Comparison of ENCODE assay signal across 13 mouse cellular contexts in the genomic region with DNA sequence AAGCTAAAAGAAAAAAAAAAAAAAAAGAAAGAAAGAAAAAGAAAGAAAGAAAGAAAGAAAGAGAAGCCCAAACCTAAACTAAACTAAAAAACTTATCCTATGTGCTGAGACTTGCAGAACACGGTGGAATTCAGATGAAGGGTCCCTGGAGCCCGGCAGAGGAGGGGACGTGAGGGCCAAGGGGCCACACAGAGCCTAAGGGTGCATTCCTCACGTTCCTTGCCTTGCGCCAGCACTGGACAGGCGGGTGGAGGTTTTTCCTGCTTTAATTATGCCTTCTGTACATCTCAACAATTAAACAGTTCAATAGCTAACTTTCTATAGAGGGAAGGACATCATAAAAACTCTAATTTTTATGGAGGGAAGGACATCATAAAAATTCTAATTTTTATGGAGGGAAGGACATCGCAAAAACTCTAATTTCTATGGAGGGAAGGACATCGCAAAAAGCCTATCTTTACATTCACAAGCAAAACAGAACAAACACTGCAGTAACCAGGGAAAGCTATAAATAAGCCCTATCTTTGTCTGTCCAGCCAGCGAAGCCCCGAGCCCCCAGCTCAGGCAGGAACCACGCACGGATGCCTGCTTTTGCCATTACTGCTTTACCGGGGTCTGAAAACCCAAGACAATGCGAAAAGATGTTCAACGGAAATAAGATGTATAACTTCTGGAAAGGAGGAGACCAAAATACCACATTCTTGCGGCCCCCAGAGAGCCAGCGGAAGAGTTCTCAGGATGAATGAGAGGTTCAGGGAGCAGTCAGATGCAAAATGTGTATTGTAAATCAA. TPM values are rescaled to one million over a fixed set of nuclear protein-coding genes. Genes with fewer than 3 reads are reported as not detected.
A peak's percentile ranks its signal among the peaks of the same experiment; 100 is the strongest.
DNase-seq lines count a peak whose midpoint lies in the region; ATAC-seq and TF ChIP-seq lines count a peak whose summit lies in the region.
"Had no signal": no experiment of that assay in that cellular context is flagged by ENCODE, and none has a peak within 500 bp of the region (broad histone marks: within the 10 kb centered on the region; RNA-seq: fewer than 3 reads in every experiment).

No protein-coding gene starts in this region.

- H3K4me2 ChIP-seq in hindbrain, embryonic 12.5 days (replicated peaks), result no peak overlapping the region
- H3K4me2 ChIP-seq in hindbrain, embryonic 13.5 days, result no peak overlapping the region
- H3K4me2 ChIP-seq in heart, postnatal 0 days (ENCODE audit: low read depth, low read length), result peak overlapping the region; percentile 37; the same call in 1 of the 2 replicates
- H3K4me2 ChIP-seq in liver, embryonic 15.5 days, result no peak overlapping the region
- H3K4me2 ChIP-seq: forebrain, embryonic 15.5 days had no signal

- peaks cover 28% of the 10 kb centered on the region for H3K4me1 ChIP-seq in hindbrain, embryonic 12.5 days
- H3K4me1 ChIP-seq in hindbrain, embryonic 13.5 days (replicated peaks), result peaks cover 17% of the 10 kb centered on the region
- H3K4me1 ChIP-seq in embryonic facial prominence, embryonic 10.5 days, result peaks cover 68% of the 10 kb centered on the region
- peaks cover 10% of the 10 kb centered on the region for H3K4me1 ChIP-seq in heart, postnatal 0 days (ENCODE audit: control insufficient read depth, insufficient read depth)
- peaks cover 36% of the 10 kb centered on the region for H3K4me1 ChIP-seq in liver, embryonic 15.5 days (replicated peaks)
- H3K4me1 ChIP-seq: forebrain, embryonic 15.5 days had no signal

- peak; percentile 61 for DNase-seq in embryonic facial prominence, embryonic 10.5 days (ENCODE audit: low spot score)
- DNase-seq in heart, postnatal 0 days (ENCODE audit: low spot score), result peak; percentile 32
- DNase-seq in left cerebral cortex, adult 8-10 months (ENCODE audit: low spot score in 2 of 2), result no peak
- DNase-seq in adrenal gland, adult (ENCODE audit: inconsistent age in 2 of 2, low spot score in 1 of 2), result no peak
- no peak for DNase-seq in thymus, postnatal 14 days
- DNase-seq: midbrain, embryonic 14.5 days; retina, postnatal 1 day had no signal

- 49% methylated on average over 17 of the region's 17 CpGs for WGBS in hindbrain, embryonic 12.5 days
- 50% methylated on average over 17 of the region's 17 CpGs for WGBS in hindbrain, embryonic 13.5 days
- WGBS in embryonic facial prominence, embryonic 10.5 days, result 31% methylated on average over 17 of the region's 17 CpGs
- 14% methylated on average over 17 of the region's 17 CpGs for WGBS in heart, postnatal 0 days
- 39% methylated on average over 17 of the region's 17 CpGs for WGBS in liver, embryonic 15.5 days (ENCODE audit: insufficient replicate concordance)

- no peak for ATAC-seq in hindbrain, embryonic 12.5 days (ENCODE audit: low FRiP score)
- no peak for ATAC-seq in hindbrain, embryonic 13.5 days (ENCODE audit: low FRiP score)
- ATAC-seq in heart, postnatal 0 days (ENCODE audit: insufficient read depth, low read depth), result no peak
- no peak for ATAC-seq in liver, embryonic 15.5 days (ENCODE audit: insufficient read depth)
- ATAC-seq: activated CD4-positive, CD25-positive, alpha-beta regulatory T cell, adult 4 months; forebrain, embryonic 15.5 days had no signal

- no peaks in the 10 kb centered on the region for H3K9me3 ChIP-seq in hindbrain, embryonic 12.5 days (replicated peaks)
- no peaks in the 10 kb centered on the region for H3K9me3 ChIP-seq in hindbrain, embryonic 13.5 days
- no peaks in the 10 kb centered on the region for H3K9me3 ChIP-seq in embryonic facial prominence, embryonic 10.5 days
- H3K9me3 ChIP-seq in heart, postnatal 0 days (replicated peaks; ENCODE audit: control insufficient read depth, low read length), result no peaks in the 10 kb centered on the region
- no peaks in the 10 kb centered on the region for H3K9me3 ChIP-seq in liver, embryonic 15.5 days (replicated peaks)
- H3K9me3 ChIP-seq: forebrain, embryonic 15.5 days had no signal

- TF ChIP-seq CTCF in heart, postnatal 0 days (IDR thresholded peaks at IDR 0.05; ENCODE audit: low read depth), result no peak

- no peak overlapping the region for H3K4me3 ChIP-seq in hindbrain, embryonic 12.5 days
- no peak overlapping the region for H3K4me3 ChIP-seq in hindbrain, embryonic 13.5 days
- H3K4me3 ChIP-seq in embryonic facial prominence, embryonic 10.5 days, result peak overlapping the region; percentile 18; the same call in 1 of the 2 replicates
- no peak overlapping the region for H3K4me3 ChIP-seq in heart, postnatal 0 days (ENCODE audit: low read depth, low read length)
- H3K4me3 ChIP-seq in liver, embryonic 15.5 days (replicated peaks), result no peak overlapping the region
- H3K4me3 ChIP-seq: forebrain, embryonic 15.5 days had no signal

- peak overlapping the region; percentile 60 for H3K27ac ChIP-seq in hindbrain, embryonic 12.5 days
- H3K27ac ChIP-seq in hindbrain, embryonic 13.5 days, result no peak overlapping the region
- peak overlapping the region; percentile 89 for H3K27ac ChIP-seq in embryonic facial prominence, embryonic 10.5 days (replicated peaks)
- H3K27ac ChIP-seq in heart, postnatal 0 days (ENCODE audit: low read depth), result peak overlapping the region; percentile 85
- peak overlapping the region; percentile 38; the same call in 1 of the 2 replicates for H3K27ac ChIP-seq in liver, embryonic 15.5 days (replicated peaks)
- H3K27ac ChIP-seq: forebrain, embryonic 15.5 days had no signal

- no peaks in the 10 kb centered on the region for H3K36me3 ChIP-seq in hindbrain, embryonic 12.5 days
- H3K36me3 ChIP-seq in hindbrain, embryonic 13.5 days, result no peaks in the 10 kb centered on the region
- H3K36me3 ChIP-seq in embryonic facial prominence, embryonic 10.5 days (replicated peaks), result no peaks in the 10 kb centered on the region
- no peaks in the 10 kb centered on the region for H3K36me3 ChIP-seq in heart, postnatal 0 days (replicated peaks; ENCODE audit: control insufficient read depth, insufficient read depth, low read length)
- H3K36me3 ChIP-seq in liver, embryonic 15.5 days (replicated peaks), result no peaks in the 10 kb centered on the region
- H3K36me3 ChIP-seq: forebrain, embryonic 15.5 days had no signal

- no peak; the same call in 1 of the 2 replicates for TF ChIP-seq EP300 in heart, postnatal 0 days (IDR thresholded peaks at IDR 0.05; ENCODE audit: low read depth)

- H3K27me3 ChIP-seq in hindbrain, embryonic 12.5 days, result no peaks in the 10 kb centered on the region
- H3K27me3 ChIP-seq in hindbrain, embryonic 13.5 days, result no peaks in the 10 kb centered on the region
- H3K27me3 ChIP-seq in embryonic facial prominence, embryonic 10.5 days (replicated peaks; ENCODE audit: low read depth, poor library complexity, severe bottlenecking), result no peaks in the 10 kb centered on the region
- no peaks in the 10 kb centered on the region for H3K27me3 ChIP-seq in heart, postnatal 0 days (ENCODE audit: control insufficient read depth, insufficient read depth, low read length)
- peaks cover 3% of the 10 kb centered on the region; the same call in 1 of the 2 replicates for H3K27me3 ChIP-seq in liver, embryonic 15.5 days
- H3K27me3 ChIP-seq: forebrain, embryonic 15.5 days had no signal

- no peak overlapping the region for H3K9ac ChIP-seq in hindbrain, embryonic 12.5 days
- no peak overlapping the region for H3K9ac ChIP-seq in hindbrain, embryonic 13.5 days
- no peak overlapping the region for H3K9ac ChIP-seq in heart, postnatal 0 days (replicated peaks; ENCODE audit: low read depth, low read length)
- no peak overlapping the region for H3K9ac ChIP-seq in liver, embryonic 15.5 days
- H3K9ac ChIP-seq: forebrain, embryonic 15.5 days had no signal

RNA-seq across cellular contexts. Expression of a gene that starts 9.1 kb away (rescaled TPM):
- 8.4 and 13.4 TPM in 2 replicates for polyA plus RNA-seq in hindbrain, embryonic 12.5 days (2016; fragmentation: Nextera tagmentation; extraction: Ambion mirVana)
- 16.9 and 19.5 TPM in 2 replicates for polyA plus RNA-seq in hindbrain, embryonic 13.5 days (2015; fragmentation: Nextera tagmentation; extraction: Ambion mirVana)
- polyA plus RNA-seq in embryonic facial prominence, embryonic 10.5 days (2016; fragmentation: Nextera tagmentation; extraction: Ambion mirVana), result 18.1 and 22.4 TPM in 2 replicates
- 87.2 and 90.9 TPM in 2 replicates for total RNA-seq in heart, postnatal 0 days (2014; rRNA removed; ENCODE audit: low replicate concordance)
- polyA plus RNA-seq in heart, postnatal 0 days (2015; fragmentation: Nextera tagmentation; extraction: Ambion mirVana), result 14.9 TPM in 2 replicates
- polyA plus RNA-seq in liver, embryonic 15.5 days (2015; fragmentation: Nextera tagmentation; extraction: Ambion mirVana), result 9.8 and 11.9 TPM in 2 replicates
- 1 to 10 TPM; 3.4 to 8.4 (median 7.0) TPM for total RNA-seq in left cerebral cortex, adult 8-10 months (2022)

RNA-seq across cellular contexts. Expression of a gene that starts 24.8 kb away (rescaled TPM):
- 1.8 and 5.8 TPM in 2 replicates for polyA plus RNA-seq in hindbrain, embryonic 12.5 days (2016; fragmentation: Nextera tagmentation; extraction: Ambion mirVana)
- polyA plus RNA-seq in hindbrain, embryonic 13.5 days (2015; fragmentation: Nextera tagmentation; extraction: Ambion mirVana), result 1.1 and 2.5 TPM in 2 replicates
- 1.4 and 1.6 TPM in 2 replicates for polyA plus RNA-seq in embryonic facial prominence, embryonic 10.5 days (2016; fragmentation: Nextera tagmentation; extraction: Ambion mirVana)
- 0.73 and 11.0 TPM in 2 replicates for total RNA-seq in heart, postnatal 0 days (2014; rRNA removed; ENCODE audit: low replicate concordance)
- 2.5 and 3.2 TPM in 2 replicates for polyA plus RNA-seq in heart, postnatal 0 days (2015; fragmentation: Nextera tagmentation; extraction: Ambion mirVana)
- 14.3 and 24.5 TPM in 2 replicates for polyA plus RNA-seq in liver, embryonic 15.5 days (2015; fragmentation: Nextera tagmentation; extraction: Ambion mirVana)
- 10 to 100 TPM in 1 of 4 experiments, 1 to 10 TPM in 2, under 1 TPM in 1; 0.88 to 14.3 (median 6.5) TPM for total RNA-seq in left cerebral cortex, adult 8-10 months (2022)
- total RNA-seq: left cerebral cortex, postnatal 36 days had no signal

Comparison
In these comparisons a context has a peak if more than half of its experiments do, and no peak if none do; other contexts are left out.
1. DNase-seq: peak in embryonic facial prominence, embryonic 10.5 days (single experiment) and heart, postnatal 0 days (single experiment); none in left cerebral cortex, adult 8-10 months (0 of 2), adrenal gland, adult (0 of 2) and thymus, postnatal 14 days (single experiment).